Mouse (Mus musculus): ENCODE data around the gene Cyp4f16. TPM values are rescaled to one million over a fixed set of nuclear protein-coding genes. Genes with fewer than 3 reads are reported as not detected.
"Not testable (repeated sequence)": the region's sequence is repeated elsewhere in the genome, so short reads cannot be mapped to it uniquely, and the experiment has no call there.

The Cyp4f16 gene
- total RNA-seq, 2 experiments from 2014 or later: 4.8 to 6.8 TPM

DNA sequence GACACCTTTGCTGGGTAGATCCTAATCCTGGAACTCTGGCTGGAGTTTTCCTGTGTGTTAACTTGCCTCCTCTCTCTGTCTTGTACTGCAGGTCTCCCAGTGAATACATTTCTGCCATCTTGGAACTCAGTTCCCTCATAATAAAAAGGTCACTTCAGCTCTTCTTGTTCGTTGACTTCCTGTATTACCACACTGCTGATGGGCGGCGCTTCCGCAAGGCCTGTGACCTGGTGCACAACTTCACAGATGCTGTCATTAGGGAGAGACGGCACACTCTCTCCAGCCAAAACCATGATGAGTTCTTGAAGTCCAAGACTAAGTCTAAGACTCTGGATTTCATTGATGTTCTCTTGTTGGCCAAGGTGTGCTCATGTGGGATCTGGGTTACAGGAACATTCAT is 8.4 kb downstream of the Cyp4f16 start:
- intact Hi-C loops (cut with DNase I): loop anchor here (5.0 kb wide), 1 partner anchor 83 kb away; no protein-coding TSS in a partner anchor
- not testable (repeated sequence) for DNase-seq (ENCODE audit: low spot score in 2 of 2)

DNA sequence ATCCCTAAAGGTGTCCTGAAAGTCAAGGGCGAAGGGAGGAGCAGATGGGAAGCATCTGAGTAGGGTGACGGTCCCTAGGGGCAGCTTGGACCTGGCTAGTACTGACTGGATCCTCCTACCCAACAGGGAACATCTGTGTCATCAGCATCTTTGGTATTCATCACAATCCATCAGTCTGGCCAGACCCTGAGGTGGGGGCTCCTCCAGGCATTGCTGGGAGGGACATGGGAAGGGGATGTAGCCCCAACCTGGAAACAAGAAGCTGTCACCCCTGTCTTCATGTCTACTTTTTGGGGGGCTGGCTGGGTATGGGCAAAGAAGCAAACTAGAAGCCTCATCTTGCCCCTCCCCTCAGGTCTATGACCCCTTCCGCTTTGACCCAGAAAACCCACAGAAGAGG is 14.0 kb downstream of the Cyp4f16 start:
- not testable (repeated sequence) for DNase-seq (ENCODE audit: low spot score in 2 of 2)
- intact Hi-C loops (cut with DNase I): loop anchor here (5.0 kb wide), 2 partner anchors 87 to 402 kb away; no protein-coding TSS in a partner anchor

DNA sequence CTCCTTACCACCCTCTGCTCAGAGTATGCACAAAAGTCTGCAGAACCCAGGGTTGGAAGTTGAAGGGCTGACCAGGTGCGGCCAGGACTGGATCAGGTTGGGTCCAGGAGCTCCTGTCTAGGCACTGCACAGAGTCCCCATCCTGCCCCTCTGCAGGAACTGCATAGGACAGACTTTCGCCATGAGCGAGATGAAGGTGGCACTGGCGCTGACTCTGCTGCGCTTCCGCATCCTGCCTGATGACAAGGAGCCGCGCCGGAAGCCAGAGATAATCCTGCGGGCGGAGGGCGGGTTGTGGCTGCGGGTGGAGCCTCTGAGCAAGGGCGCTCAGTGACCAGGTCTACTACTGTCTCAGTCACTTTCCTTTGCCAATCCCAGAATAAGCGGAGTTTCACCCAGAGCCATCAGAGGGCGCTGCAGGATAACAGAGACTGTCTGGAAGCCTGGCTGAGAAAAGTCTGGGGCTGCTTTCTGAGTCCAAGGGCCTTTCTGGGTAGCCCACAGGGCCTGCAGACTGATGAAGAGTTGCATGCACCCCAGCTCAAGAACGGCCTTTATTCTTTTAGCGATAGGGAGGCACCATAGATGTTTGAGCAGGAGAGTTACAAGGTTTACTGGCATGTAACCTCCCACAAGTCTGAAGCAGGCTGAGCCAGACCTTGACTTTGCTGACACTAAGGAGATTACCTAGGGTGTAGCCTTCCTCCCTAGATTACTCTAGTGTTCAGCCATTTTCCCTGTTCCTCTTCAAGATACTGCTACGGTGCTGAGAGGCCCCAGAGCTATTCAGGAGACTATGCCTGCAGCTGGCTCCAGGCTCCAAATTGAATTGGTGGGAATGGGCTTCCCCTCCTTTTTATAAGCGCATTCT is 14.8 kb downstream of the Cyp4f16 start:
- intact Hi-C loops (cut with DNase I): loop anchor here (1.0 to 5.0 kb wide), 3 partner anchors 86 to 401 kb away; no protein-coding TSS in a partner anchor
- DNase-seq (ENCODE audit: low spot score in 2 of 2): peak; percentile 77 to 91

DNA sequence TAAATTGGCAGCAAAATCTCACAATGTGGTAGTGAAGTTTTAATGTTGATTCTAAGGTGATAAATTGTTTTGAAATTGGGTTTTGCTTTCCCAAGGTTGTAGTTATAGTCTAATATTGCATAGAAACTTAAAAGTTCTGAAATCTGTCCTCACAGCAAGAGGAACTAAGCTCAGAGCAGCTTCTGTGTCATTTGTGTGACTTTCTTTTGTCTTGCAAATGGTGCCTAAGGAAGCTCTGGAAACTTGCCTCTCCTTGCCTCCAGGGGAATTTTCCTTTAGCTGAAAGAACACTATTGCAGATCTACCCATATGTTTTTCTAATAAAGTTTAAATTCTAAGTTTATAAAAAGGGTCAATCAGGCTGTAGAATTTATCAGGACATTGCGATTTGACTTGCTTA is 16.7 kb downstream of the Cyp4f16 start:
- intact Hi-C loops (cut with DNase I): loop anchor here (5.0 kb wide), 2 partner anchors 84 to 399 kb away; no protein-coding TSS in a partner anchor
- DNase-seq (ENCODE audit: low spot score in 2 of 2): not testable (repeated sequence)

DNA sequence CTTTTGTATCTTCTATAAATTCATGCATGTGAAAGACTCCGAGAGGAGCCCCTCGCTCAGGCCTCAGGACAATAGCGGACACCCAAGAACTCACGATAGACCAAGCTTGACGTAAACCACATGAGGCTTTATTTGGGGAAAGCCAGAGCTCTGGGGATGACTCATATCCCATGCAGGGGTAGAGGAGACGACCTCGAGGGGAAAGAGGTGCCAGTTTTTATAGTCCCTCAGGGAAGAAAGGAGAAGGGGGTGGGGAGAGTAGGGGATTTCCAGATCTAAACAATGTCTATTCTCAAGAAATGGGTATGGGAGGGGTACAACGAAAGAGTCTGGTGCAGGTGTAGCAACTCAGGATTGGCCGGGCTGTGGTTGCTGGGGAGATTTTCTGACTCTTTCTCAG is 18.0 kb downstream of the Cyp4f16 start:
- intact Hi-C loops (cut with DNase I): loop anchor here (5.0 kb wide), 2 partner anchors 83 to 398 kb away; no protein-coding TSS in a partner anchor
- not testable (repeated sequence) for DNase-seq (ENCODE audit: low spot score in 2 of 2)

DNA sequence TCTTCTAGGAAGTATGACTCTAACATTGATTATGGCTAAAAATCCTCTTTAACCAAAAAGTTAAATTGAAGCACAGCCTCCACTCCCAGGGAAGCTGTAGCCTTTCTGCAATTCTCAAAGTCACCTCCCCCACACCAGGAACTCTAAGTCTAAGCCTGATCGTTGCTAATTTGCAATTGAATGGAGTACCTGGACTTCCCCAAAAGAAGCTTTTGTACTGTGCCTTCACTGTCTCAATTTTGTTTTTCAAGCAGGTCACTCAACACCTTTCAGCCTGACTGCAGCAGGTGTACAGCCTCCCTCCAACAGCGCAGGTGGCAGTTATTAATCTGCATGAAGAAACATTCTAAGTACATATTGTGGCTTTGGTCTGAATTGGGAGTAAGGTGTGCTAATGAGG is 26.9 kb downstream of the Cyp4f16 start:
- intact Hi-C loops (cut with DNase I); DNase-seq (ENCODE audit: low spot score in 2 of 2): not testable (repeated sequence)

DNA sequence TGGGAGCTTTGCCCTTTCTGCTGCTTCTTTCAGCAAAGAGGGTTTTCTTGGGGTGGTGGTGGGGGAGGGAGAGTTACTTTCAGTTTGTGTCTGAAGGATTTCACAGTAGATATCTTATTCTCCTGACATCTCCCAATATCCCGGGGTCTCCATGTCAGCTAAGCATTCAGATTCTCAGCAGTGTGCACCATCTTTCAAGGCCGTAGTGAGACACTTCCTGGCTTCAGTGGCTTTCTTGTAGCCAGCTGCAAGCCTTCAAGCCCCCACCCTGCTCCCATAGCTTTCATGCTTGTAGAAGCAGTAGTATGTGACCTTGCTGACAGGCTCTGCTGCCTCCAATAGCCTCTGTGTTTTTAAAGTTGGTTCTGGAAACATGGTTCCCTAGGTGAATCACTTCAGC is 36.9 kb downstream of the Cyp4f16 start:
- DNase-seq (ENCODE audit: low spot score in 2 of 2); intact Hi-C loops (cut with DNase I): not testable (repeated sequence)

DNA sequence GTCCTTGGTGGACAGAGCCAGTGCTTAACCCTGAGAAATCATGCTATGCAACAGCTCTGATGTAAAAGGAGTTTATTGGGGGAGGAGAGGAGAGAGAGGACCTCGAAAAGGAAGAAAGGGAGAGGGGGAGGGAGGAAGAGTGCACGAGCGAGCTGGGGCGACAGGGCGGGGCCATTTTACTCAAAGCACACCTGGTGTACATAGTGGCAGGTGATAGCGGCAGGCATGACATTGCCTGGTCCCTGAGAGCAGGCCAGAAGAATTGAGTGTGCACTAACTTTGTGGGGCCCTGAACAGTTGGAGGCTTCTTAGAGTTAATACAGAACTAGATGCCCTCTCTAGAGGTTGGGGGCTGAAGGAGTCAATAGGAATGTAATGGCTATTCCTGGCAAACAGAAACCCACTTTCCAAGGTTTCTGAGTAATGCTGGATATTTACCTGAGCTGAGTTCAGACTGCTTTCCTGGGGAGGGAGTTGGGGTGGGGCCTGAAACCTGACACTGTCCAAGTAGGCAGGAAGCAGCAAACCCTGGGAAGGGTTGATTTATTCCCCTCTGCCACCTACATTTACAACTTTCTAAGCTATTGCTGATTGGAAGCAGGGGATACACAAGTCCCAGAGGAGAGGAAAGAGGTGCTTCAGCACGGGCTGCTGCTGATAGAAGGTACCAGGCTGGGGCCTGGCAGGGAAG is 41.3 kb downstream of the Cyp4f16 start:
- intact Hi-C loops (cut with DNase I): no loop called here
- DNase-seq (ENCODE audit: low spot score in 2 of 2): no peak

DNA sequence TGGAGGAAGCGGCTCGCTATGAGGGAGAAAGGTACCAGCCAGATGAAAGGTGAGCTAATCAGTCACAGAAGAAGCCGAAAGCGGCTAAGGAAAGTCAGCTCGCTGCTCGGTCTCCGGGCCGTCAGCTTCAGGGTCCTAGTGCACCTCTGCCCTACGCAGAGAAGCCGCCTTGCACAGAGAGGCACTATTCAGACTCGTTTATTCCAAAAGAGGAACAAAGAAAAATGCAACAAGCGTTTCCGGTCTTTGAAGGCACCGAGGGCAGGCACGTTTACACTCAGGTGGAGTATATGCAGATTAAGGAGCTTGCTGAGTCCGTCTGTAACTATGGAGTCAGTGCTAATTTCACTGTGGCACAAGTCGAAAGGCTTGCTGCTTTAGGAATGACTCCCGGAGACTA is 60.1 kb downstream of the Cyp4f16 start:
- no peak for DNase-seq (ENCODE audit: low spot score in 2 of 2)
- intact Hi-C loops (cut with DNase I): no loop called here

Other genes with a start within 250 kb of the Cyp4f16 start
- gene Akap8, start 215.3 kb upstream of the Cyp4f16 start, total RNA-seq (2021): 10 to 100 TPM; 71.1 to 94.8 TPM
- 100 to 1,000 TPM; 179 to 230 TPM for gene Akap8l, start 186.0 kb upstream of the Cyp4f16 start, total RNA-seq (2021)
- gene Wiz, start 147.1 kb upstream of the Cyp4f16 start, total RNA-seq (2021): 10 to 100 TPM; 55.0 to 56.7 TPM
- 1 to 10 TPM; 3.9 to 4.1 TPM for gene Rasal3, start 133.0 kb upstream of the Cyp4f16 start, total RNA-seq (2021)
- gene Pglyrp2, start 112.4 kb upstream of the Cyp4f16 start, total RNA-seq (2021): not detected
- not detected for gene Cyp4f39, start 83.8 kb upstream of the Cyp4f16 start, total RNA-seq (2021)
- 1 to 10 TPM; 3.3 to 4.6 TPM for gene Cyp4f17, start 30.5 kb upstream of the Cyp4f16 start, total RNA-seq (2021)
- not detected for gene Cyp4f37, start 84.8 kb downstream of the Cyp4f16 start, total RNA-seq (2021)
- gene Cyp4f40, start 122.3 kb downstream of the Cyp4f16 start, total RNA-seq (2021): not detected
- gene Cyp4f15, start 149.1 kb downstream of the Cyp4f16 start, total RNA-seq (2021): 10 to 100 TPM; 19.0 to 22.0 TPM